Mouse (Mus musculus) E14TG2a.4 (cell line): Measurements from ENCODE around the gene Carm1.
A peak's percentile ranks its signal among the peaks of the same experiment; 100 is the strongest.

Source experiments
- CTCF ChIP-seq: conservative IDR thresholded peaks from 2 replicates; pipeline ENCODE4 v1.5.1; 2014; ENCODE audit warnings: low read length
- POU5F1 ChIP-seq: IDR thresholded peaks from 2 replicates; pipeline ENCODE4 v1.6.1; 2014; ENCODE audit warnings: low read length, borderline replicate concordance

GRCm38 (mm10) chr9:21598198-21598597, 51.5 kb downstream of the Carm1 start:
- TF ChIP-seq CTCF, result peak; percentile 42
- no peak for TF ChIP-seq POU5F1
